Mouse (Mus musculus): ENCODE results near the gene Stk10.
"Not testable (repeated sequence)": the region's sequence is repeated elsewhere in the genome, so short reads cannot be mapped to it uniquely, and the experiment has no call there.

Stk10 gene

DNA sequence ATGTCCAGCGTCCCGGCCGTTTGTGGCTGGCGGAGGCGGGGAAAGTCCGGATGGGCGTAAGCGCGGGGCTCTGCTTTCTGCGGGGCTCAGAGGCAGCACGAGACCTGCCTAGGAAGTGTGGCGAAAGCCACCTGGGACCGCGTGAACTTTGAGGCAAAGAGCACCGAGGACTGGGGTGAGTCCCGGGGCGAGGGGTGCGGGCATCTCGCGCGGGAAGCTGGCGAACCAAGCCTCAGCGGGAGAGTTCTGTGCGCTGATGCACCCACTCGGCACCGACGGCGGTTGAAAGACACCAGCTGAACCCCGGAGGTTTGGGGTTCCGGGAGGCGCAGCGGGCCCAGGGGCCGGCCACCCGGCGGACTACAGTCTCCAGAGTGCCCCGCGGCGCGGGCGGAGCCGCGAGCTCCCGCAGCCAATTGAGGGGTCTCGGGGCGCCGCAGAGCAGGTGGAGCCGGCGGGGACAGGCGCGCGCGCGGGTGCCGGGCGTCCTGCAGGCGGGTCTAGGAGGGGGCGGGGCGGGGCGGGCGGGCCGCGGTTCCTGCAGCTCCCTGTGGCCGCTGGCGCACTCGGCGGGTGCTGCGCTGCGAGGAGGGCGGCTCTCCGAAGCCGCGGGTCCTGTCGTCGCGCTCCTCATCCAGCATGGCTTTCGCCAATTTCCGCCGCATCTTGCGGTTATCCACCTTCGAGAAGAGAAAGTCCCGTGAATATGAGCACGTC lies at the start of gene Stk10:
Gene Stk10 (plus strand): TSS at position 541 of the 717 bp plus-strand sequence.
- DNase-seq = peak; percentile 92 to 96

DNA sequence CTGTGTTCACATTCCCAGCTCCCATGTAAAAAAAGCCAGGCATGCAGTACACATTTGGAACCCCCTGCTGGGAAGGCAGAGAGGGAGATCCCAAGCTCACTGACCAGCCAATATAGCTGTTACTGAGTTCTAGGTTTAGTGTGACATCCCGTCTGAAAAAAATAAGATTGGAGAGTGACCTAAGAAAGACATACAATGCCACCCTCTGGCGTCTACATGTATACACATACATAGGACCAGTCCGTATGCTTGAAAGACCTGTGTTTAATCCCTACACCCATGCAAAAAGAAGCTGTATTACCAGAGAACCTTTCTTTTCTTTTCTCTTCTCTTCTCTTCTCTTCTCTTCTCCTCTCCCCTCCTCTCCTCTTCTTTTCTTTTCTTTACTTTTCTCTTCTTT lies 47.8 kb upstream of the Stk10 start:
- no peak for DNase-seq

DNA sequence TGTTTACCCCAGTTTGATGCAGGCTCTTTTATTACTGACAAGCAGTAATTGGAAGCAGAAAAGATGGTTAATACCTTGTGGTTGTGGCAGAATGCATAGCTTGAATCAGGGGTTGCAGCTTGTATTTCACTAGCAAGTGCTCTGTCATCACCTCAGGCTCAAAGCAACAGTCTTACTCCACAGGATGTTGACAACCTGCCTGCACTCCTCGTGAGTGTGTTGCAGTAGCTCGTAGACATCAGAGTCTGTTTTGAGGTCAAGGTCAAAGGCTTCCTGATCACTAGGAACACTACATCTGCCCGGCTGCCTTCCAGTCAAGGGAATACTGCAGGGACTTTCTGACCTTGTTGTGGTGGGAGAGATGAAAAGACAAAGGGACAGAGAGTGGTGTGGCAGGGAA lies 46.5 kb upstream of the Stk10 start:
- DNase-seq = no peak

DNA sequence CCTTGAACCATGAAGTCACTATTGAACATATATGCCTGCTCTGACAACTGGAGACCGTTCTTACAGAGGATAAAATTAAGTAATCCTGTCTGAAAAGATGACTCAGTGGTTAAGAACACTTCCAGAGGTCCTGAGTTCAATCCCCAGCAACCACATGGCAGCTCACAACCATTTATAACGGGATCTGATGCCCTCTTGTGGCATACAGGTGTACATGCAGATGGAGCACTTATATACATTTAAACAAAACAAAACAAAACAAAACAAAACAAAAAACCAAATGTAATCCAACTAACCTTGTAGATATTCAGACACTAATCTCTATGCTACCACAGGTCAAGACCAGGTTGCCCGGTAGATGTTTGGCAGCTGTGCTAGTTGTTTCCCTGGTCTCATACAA lies 45.6 kb upstream of the Stk10 start:
- no peak for DNase-seq

DNA sequence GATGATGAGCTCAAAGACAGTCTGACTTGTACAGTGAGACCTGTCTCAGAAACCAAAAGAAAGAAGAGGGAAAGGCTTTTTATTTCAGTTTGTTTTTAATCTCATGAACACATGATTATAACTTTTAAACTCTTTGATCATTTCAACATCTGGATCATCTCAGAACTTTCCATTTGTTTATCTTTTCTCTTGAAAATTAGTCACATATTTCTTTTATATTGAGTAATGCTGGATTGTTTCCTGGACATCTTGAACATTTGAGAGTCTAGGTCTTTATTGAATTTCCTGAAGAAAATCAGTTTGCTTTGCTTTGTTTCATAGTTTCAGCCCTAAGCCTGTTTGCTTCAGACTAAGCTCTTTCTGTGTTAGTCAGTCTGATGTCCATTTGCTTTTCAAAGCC lies 44.8 kb upstream of the Stk10 start:
- DNase-seq = no peak

DNA sequence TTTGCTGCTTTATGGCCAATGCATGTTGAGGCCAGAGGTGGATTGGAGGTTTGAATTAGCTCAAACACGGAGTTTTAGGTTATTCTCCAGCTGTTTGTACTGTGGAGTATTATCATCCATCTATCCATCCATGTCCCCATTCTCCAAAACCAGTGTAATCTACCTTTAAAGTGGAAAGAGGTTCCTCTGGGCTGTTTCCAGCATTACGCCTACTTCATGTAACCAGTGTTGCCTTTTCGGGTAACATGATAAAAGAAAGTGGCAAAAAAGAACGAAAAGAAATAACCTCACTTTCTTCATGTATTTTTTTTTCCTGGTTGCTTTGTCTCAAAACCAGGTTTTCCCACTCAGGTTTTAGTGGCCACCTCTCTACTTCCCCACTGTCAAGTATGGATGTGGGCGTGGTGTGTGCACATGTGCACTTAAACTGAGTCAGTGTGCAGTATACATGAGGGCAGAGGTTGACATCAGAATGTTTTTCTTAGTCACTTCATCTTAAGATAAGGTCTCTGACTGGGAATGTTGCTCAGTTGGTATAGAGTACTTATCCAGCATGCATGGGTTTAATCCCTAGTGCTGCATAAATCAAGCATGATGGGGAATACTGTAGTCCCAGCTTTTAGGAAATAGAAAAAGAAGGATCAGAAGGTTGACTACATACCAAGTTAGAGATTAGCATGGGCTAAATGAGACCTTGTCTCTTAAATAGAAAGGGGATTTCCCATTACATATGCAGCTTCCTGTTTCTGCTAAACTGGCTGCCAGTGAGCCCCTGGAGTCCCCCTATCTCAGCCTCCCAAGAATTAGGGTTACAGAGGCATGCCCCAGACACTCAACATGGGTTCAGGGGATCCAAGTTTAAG lies 44.1 kb upstream of the Stk10 start:
- no peak for DNase-seq

DNA sequence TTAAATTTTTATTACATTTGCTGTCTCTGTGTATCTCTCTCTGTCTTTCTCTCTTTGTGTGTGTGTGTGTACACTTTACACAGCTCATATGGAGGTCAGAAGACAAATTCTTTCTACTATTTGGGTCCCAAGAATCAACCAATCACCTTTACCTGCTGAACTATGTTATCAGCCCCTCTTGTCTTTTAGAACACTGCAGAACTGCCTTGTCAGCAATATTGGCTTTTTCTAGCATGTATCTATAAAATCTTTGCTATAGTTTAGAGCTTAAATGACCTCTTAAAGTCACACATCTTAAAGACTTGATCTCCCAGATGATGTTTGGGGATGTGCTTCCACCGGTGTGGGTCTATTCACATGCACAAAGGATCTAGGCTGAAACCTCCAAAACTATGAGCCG lies 42.0 kb upstream of the Stk10 start:
- no peak for DNase-seq

DNA sequence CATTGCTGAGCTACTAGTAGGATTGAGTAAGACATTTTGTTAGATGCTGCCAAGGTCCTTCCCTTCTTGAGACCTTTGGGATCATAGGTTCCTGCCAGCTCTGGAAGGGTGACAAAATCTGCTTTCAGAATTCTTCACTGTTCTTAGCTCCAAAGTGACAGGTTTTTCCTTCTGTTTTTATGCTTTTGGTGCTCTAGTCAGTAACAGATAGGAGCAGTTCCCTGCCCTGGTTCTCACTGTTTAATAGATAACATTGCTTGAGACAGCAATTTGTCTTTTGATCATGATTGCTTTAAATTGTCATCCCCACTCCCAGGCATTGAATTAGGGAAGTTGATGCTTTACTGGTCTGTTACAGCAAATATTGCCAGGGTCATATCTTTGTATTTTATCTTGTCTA lies 39.8 kb upstream of the Stk10 start:
- no peak for DNase-seq

DNA sequence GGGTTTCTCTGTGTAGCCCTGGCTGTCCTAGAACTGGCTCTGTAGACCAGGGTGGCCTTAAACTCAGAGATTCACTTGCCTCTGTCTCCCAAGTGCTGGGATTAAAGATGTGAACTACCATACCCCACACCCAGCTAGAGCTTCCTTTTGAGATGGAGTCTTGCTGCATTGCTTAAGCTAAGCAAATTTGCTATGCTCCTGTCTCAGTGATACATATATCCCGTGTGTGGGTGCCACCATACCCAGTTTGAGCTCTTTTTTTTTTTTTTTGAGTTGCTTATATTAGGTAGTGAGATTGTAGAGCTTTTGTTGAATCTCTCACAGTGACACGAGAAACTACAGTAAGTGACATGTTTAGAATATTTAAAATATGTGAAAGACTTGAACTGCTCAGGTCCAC lies 37.8 kb upstream of the Stk10 start:
- DNase-seq = no peak

DNA sequence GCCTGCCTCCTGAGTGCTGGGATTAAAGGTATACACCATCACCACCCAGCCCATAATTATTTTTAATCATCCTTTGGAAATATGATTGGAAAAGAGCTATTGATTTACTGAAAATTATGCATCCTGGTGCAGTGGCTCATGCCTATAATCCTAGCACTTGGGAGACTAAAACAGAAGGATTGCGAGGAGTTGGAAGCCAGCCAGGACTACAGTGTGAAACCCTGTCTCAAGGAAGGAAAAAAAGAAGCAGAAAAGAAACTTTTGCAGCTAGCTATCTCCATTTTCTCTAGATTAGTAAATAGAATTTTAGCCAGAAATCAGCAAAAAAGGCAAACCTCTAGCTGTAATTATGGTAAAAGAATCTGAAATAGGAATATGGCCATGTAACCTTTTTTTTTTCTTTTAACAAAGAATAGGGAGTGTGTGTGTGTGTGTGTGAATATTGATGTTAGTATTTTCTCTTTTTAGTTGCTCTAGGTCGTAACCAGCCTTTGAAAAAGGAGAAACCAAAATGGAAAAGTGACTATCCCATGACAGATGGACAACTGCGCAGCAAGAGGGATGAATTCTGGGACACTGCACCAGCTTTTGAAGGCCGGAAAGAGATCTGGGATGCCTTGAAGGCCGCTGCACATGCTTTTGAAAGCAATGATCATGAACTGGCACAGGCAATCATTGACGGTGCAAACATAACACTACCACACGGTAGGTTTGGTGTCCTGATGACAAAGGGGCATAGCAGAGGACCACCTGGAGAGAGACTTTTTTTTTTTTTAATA lies 34.2 kb upstream of the Stk10 start:
- DNase-seq = peak in 1 of 2 experiments; percentile 21

DNA sequence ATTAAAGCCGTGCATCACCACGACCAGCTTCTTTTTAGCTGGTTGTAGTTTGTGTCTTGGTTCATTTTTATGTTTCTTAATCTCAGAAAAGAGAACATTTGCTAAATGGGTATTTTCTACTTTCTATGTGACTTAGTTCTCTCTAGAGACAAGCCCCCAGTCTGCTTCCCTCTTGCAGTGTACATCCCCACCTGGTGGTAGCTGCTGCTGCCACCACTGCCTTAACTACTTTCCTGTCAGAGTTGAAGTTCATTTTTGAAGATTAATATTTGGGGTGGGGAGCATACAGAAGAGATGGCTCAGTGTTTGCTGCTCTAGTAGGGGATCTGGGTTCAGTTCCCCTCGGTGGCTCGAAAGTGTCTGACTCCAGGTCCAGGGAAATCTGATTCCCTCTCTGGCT lies 33.2 kb upstream of the Stk10 start:
- no peak for DNase-seq

DNA sequence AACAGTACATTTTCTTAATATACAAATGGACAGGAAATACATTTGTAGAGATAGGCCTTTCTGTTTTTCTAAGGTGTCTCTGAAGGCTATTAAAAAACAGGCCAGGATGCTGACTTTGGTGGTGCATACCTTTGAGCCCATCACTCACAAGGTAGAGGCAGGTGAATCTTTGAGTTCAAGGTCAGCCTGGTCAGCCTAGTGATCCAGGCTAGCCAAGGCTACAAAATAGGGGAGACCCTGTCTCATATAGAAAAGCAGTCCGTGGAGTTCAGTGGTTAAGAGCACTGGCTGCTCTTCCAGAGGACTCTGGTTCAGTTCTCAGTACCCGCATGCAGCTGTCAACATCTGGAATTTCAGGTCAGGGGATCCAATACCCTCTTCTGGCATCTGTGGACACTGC lies 29.4 kb upstream of the Stk10 start:
- no peak for DNase-seq

DNA sequence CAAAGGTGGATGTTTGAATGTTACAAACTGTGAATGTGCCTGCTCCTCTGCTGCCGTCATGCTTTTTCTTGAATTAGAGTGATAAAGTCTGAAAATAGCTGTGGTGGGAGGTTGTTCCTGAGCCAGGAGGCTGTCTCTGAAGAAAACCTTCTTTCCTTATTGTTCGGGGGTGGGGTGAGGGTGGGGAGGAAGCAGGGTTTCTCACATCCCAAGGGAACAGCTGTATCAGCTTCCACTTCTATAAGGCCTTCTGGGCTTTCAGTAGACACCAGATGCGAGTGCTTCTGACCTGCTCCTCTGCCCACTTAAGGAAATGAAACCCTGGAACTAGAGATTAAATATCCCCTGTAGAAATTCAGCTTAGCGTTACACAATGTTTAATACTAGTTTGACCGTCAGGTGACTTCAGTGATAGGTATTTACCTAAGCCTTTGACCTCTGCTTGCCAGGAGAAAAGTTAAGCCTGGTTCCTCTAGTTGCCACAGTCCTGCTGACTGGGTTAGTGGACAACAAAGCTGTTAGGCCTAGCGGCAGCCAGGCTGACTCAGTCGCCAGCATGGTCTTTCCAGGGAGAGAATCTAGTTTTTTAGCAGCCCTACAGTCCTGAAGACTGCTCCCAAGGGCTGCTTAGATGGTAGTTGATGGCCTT lies 27.9 kb upstream of the Stk10 start:
- DNase-seq = no peak

DNA sequence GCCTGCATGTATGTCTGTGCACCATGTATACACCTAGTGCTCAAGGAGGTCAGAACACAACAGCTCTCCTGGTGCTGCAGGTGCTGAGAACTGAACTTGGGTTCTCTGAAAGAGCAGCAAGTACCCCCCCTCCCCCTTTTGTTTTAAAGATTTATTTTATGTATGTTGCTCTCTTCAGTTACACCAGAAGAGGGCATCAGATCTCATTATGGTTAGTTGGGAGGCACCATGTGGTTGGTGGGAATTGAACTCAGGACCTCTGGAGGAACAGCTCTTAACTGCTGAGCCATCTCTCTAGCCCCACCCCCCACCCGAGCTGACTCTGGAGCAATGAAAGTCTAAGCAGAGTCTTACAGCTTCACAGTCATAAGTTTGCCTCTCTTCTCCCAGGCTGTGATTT lies 22.2 kb upstream of the Stk10 start:
- no peak for DNase-seq

DNA sequence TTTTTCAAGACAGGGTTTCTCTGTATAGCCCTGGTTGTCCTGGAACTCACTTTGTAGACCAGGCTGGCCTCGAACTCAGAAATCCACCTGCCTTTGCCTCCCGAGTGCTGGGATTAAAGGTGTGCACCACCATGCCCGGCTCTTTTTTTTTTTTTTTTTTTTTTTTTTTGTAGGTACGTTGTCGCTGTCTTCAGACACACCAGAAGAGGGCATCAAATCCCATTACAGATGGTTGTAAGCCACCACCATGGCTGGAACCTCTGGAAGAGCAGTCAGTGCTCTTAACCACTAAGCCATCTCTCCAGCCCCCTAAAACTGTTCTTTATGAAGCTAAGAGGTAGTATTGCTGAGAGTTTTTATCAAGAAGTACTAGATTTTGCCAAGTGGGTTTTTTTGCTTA lies 18.3 kb upstream of the Stk10 start:
- DNase-seq = not testable (repeated sequence)

DNA sequence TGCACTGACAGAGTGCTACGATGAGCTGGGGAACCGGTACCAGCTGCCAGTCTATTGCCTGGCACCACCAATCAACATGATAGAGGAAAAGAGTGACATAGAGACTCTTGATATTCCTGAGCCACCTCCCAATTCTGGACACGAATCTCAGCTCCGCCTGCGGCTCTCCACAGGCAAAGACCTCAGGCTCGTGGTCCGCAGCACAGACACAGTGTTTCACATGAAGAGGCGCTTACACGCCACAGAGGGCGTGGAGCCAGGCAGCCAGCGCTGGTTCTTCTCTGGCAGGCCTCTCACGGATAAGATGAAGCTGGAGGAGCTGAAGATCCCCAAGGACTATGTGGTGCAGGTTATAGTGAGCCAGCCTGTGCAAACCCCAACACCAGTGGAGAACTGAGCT lies 17.0 kb upstream of the Stk10 start:
- no peak for DNase-seq

DNA sequence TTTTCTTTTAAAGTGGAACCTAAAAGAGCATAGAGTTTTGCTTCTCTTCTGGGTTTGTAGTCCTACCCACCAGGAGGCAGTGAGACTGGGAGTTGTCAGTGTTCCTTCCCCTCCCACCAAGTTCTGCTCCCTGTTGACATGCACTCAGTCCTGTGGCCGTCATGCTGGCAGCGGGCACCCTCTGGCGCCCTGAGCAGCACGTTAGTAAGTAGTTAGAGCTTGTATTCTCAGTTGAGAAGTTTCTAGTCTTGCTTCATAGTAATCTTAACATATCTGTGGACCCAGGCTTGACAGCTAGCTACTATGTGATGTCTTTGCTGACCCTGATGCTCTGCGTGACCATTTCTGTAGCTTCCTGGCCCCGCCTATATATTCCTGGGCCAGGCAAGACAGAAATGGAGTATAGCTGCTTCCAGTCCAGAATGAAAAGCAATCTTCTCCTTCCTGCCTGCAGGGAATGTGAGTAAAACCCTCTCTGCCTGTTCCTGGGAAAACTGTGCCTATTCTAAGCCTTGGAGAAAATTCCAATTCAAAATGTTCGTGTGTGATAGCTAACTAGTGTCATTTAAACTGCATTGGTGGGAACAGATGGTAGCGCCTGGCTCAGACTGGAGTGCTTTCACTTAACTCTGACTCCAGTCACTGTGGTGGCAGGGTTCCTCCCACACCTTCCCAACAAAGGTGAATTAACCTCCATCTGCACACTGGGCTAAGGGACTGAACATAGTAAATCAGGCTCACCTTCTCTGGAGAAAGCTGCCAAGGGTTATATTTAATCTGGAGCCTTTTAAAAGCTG lies 16.0 kb upstream of the Stk10 start:
- no peak for DNase-seq

DNA sequence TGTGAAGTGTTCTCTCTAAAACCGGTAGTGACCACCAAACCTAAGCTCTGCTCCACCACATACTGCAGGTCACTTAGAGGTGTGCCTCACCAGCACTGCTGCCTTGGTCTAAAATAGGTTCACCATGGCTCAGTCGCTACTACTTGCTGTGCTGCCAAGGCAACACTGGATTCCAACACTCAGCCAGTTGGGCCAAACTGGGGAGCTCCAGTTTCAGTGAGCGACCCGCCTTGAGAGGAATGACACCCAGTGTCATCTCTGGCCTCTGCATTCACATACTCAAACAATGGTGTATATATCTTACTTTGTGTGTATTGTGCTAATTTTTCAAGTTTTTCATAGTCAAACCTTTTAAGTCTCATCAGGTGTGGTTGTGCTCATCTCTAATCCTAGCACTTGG lies 14.3 kb upstream of the Stk10 start:
- DNase-seq = no peak

DNA sequence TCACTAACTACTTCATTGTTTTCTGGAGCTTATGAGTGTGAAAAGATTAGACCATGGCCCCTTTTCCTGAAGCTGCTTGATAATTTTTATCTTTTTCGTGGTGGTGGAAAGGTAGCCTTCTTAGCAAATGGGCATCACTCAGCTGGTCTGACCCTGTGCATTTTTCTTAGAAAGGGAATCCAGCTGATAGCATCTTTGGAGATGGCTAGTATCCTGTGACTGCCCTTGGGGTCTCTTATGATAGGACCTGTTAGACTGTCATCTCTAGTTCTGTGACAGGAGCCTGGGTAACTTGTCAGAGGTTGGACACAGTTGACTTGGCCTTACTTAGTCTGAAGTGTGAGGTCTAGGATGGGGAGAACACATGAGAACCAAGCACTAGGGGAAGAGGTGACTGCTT lies 13.8 kb upstream of the Stk10 start:
- DNase-seq = no peak

DNA sequence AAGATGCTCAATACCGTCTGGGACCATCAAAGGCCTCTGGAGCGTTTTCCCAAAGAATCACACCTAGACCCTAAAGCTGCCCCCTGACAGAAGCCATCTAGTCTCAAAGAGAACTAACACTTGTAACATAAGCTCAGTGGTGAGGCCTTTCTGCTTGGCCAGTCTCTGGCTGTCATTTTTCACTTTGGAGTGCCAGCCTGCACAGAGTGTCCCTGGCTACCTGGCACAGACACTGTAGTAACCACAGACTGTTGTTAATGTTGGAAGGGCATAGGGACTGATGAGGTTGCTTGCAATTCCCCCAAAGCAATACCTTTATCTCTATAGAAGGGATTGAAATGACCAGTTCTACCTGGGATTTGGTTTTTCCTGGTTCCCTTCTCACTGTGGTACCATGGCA lies 11.9 kb upstream of the Stk10 start:
- DNase-seq = no peak

DNA sequence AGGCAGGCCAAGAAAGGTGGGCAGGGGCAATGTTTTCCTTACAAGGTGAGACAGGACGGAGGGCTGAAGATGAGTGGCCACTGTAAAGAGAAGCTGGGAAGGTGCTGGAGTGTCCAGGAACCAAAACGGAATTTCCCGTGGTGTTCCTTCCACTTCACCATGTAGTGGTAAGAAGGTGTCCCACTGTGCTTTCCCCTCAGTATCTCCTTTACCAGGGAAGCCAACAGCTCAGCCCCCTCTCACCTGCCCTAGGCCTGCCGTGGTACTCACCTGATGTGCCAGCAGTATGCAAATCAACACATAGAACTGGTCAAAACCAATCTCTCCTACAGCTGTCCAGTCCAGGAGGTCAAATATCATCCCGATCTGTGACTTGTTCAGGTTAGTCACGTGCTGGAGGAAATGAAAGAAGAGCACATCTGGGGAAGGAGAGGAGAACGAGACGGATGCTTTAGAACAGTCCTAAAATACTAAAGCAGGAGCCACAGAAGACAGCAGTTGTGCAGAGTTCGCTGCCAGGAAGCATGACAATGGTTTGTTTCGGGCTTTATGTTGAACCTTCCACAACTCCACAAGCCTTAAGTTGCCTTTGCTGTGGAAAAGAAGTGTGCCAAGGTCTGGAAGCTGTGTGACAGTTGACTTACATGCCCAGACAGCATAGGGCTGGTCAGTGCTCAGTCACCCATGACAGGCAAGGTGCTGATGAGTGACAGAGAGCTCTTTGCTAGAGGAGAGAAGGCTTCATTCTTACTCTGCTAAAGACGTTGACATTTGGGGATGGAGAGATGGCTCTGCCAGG lies 8.8 kb upstream of the Stk10 start:
- no peak for DNase-seq
